Mouse (Mus musculus) MEL (cell line): Measurements from ENCODE around the gene Tssk6. TPM values are rescaled to one million over a fixed set of nuclear protein-coding genes. Genes with fewer than 3 reads are reported as not detected.
A peak's percentile ranks its signal among the peaks of the same experiment; 100 is the strongest.
"Not testable (repeated sequence)": the region's sequence is repeated elsewhere in the genome, so short reads cannot be mapped to it uniquely, and the experiment has no call there.

Experiments used
- DNase-seq: peaks from one replicate; pipeline ENCODE4 v3.0.0; 2011; ENCODE audit warnings: low read depth, low spot score
- H3K27ac ChIP-seq: 2 replicates; pipeline ENCODE4 v1.5.1; 2012; ENCODE audit warnings: low read depth, mild to moderate bottlenecking, control low read depth, low read length, moderate library complexity; ENCODE audit not compliant: control insufficient read depth
- H3K27me3 ChIP-seq, 2 experiments: fragments of 150-350 bp in 1 of 2; sonication (generic) in 1 of 2; 2 replicates each; pipeline ENCODE4 v1.6.1; 2012; ENCODE audit warnings: low read length in 2 of 2, mild to moderate bottlenecking in 2 of 2, improper control_type of control experiment in 1 of 2, moderate library complexity in 1 of 2; ENCODE audit not compliant: insufficient read depth in 2 of 2, control insufficient read depth in 1 of 2
- H3K36me3 ChIP-seq, 2 experiments: 2 replicates each; pipeline ENCODE4 v1.6.1; 2012 to 2014; ENCODE audit warnings: low read length in 2 of 2, improper control_type of control experiment in 1 of 2, inconsistent platforms in 1 of 2, mild to moderate bottlenecking in 1 of 2; ENCODE audit not compliant: insufficient read depth in 2 of 2, control insufficient read depth in 1 of 2
- H3K4me1 ChIP-seq, 2 experiments: fragments of 150-350 bp in 1 of 2; sonication (generic) in 1 of 2; 2 replicates each; pipeline ENCODE4 v1.6.1; 2012; ENCODE audit warnings: low read length in 2 of 2, improper control_type of control experiment in 1 of 2, mild to moderate bottlenecking in 1 of 2; ENCODE audit not compliant: insufficient read depth in 2 of 2, control insufficient read depth in 1 of 2
- H3K4me3 ChIP-seq, 2 experiments: fragments of 150-350 bp in 1 of 2; sonication (generic) in 1 of 2; 2 replicates each; pipeline ENCODE4 v1.5.1; 2012; ENCODE audit warnings: low read depth in 2 of 2, low read length in 2 of 2, mild to moderate bottlenecking in 2 of 2, moderate library complexity in 2 of 2, control low read depth in 1 of 2, improper control_type of control experiment in 1 of 2; ENCODE audit not compliant: control insufficient read depth in 1 of 2, insufficient read depth in 1 of 2
- H3K79me2 ChIP-seq: 2 replicates; pipeline ENCODE4 v1.6.1; 2012; ENCODE audit warnings: mild to moderate bottlenecking, low read length, moderate library complexity; ENCODE audit not compliant: control insufficient read depth, poor library complexity, insufficient read depth
- H3K9ac ChIP-seq: 2 replicates; pipeline ENCODE4 v1.6.1; 2012; ENCODE audit warnings: low read depth, mild to moderate bottlenecking, control low read depth, low read length, moderate library complexity; ENCODE audit not compliant: control insufficient read depth, poor library complexity, severe bottlenecking
- H3K9me3 ChIP-seq: fragments of 150-350 bp; sonication (generic); replicated peaks from 2 replicates; pipeline ENCODE4 v1.6.1; 2012; ENCODE audit warnings: mild to moderate bottlenecking, low read length, improper control_type of control experiment, moderate library complexity; ENCODE audit not compliant: insufficient read depth
- BHLHE40 ChIP-seq: IDR thresholded peaks from 2 replicates; pipeline ENCODE4 v1.6.1; 2012; ENCODE audit warnings: low read depth, mild to moderate bottlenecking, inconsistent platforms, low read length, improper control_type of control experiment, borderline replicate concordance
- JUND ChIP-seq: IDR thresholded peaks from 2 replicates; pipeline ENCODE4 v1.6.1; 2011; ENCODE audit warnings: low read depth, mild to moderate bottlenecking, improper control_type of control experiment, low read length
- MAZ ChIP-seq: IDR thresholded peaks from 2 replicates; pipeline ENCODE4 v1.6.1; 2012; ENCODE audit warnings: low read depth, mild to moderate bottlenecking, inconsistent platforms, low read length, improper control_type of control experiment
- POLR2AphosphoS5 ChIP-seq: IDR thresholded peaks from 2 replicates; pipeline ENCODE4 v1.6.1; 2012; ENCODE audit warnings: low read depth, borderline replicate concordance, mild to moderate bottlenecking, inconsistent platforms, low read length, moderate library complexity, mixed read lengths
- SMC3 ChIP-seq: IDR thresholded peaks from 2 replicates; pipeline ENCODE4 v1.6.1; 2011; ENCODE audit warnings: low read depth, low read length, improper control_type of control experiment
- ZNF384 ChIP-seq: IDR thresholded peaks from 2 replicates; pipeline ENCODE4 v1.6.1; 2012; ENCODE audit warnings: low read depth, mild to moderate bottlenecking, inconsistent platforms, low read length, improper control_type of control experiment
- polyA plus RNA-seq, 2 experiments: library from polyadenylated mRNA; stranded (reverse) in 1 of 2; unstranded in 1 of 2; fragments of >175 nt in 1 of 2; fragments of >200 nt in 1 of 2; gene quantifications; 2 replicates each; pipeline versions ENCODE4 v1.2.1 to v1.2.4; 2012; ENCODE audit warnings: low replicate concordance in 2 of 2, low read depth in 1 of 2; ENCODE audit not compliant: insufficient read length in 2 of 2, insufficient read depth in 1 of 2, missing spikeins in 1 of 2
- total RNA-seq: library from RNA; depleted of rRNA; stranded (reverse); fragments of 300-350 nt; gene quantifications from 2 replicates; pipeline ENCODE4 v1.2.3, GENCODE M21; 2012; rRNA removed

Gene Tssk6
- total and polyA plus RNA-seq, 3 experiments: 3.4 to 3.8 TPM; not detected in 1

- H3K27ac ChIP-seq, H3K9ac ChIP-seq, H3K4me3 ChIP-seq, H3K27me3 ChIP-seq, H3K9me3 ChIP-seq, H3K4me1 ChIP-seq, DNase-seq: not testable (repeated sequence)
- Histone ChIP-seq H3K36me3 (peaks cover 13 to 19% of the 10 kb centered on the region in 2 experiments), H3K79me2 (peaks cover 42% of the 10 kb centered on the region)
- peak; percentile 52; the same call in 1 of the 2 replicates for TF ChIP-seq ZNF384
Observed at GRCm38 (mm10) chr8:69942495-69942894, 40.5 kb downstream of the Tssk6 start.

- TF ChIP-seq JUND (no peak), MAZ (no peak), BHLHE40 (no peak), SMC3 (no peak), POLR2AphosphoS5 (no peak)
- TF ChIP-seq, all 39 proteins: peak for 0
- H3K27ac ChIP-seq: no peak overlapping the region
- DNase-seq: no peak
- H3K9ac ChIP-seq: no peak overlapping the region
- H3K36me3 ChIP-seq: peaks cover 2 to 21% of the 10 kb centered on the region in 2 experiments
- H3K9me3 ChIP-seq: no peaks in the 10 kb centered on the region
- H3K27me3 ChIP-seq: no peaks in the 10 kb centered on the region
- H3K4me1 ChIP-seq: peaks cover 0 to 3% of the 10 kb centered on the region in 2 experiments; a peak in 2 of 4 replicates
- H3K79me2 ChIP-seq: peaks cover 52% of the 10 kb centered on the region
- no peak overlapping the region for H3K4me3 ChIP-seq
Observed at GRCm38 (mm10) chr8:69950300-69950699, 48.3 kb downstream of the Tssk6 start.

Other genes with a start within 250 kb of the Tssk6 start
- 0.58 and 0.78 TPM in 2 replicates for gene Zfp964, start 247.7 kb upstream of the Tssk6 start, total RNA-seq
- gene Zfp964, start 247.7 kb upstream of the Tssk6 start, polyA plus RNA-seq: under 1 TPM in 1 of 2 experiments, not detected in 1; 0.52 TPM
- 15.7 and 17.9 TPM in 2 replicates for gene Zfp869, start 191.5 kb upstream of the Tssk6 start, total RNA-seq
- 10 to 100 TPM in 1 of 2 experiments, not detected in 1; 13.0 TPM for gene Zfp869, start 191.5 kb upstream of the Tssk6 start, polyA plus RNA-seq
- gene Zfp963, start 152.2 kb upstream of the Tssk6 start, total RNA-seq: 0.46 and 0.65 TPM in 2 replicates
- gene Zfp963, start 152.2 kb upstream of the Tssk6 start, polyA plus RNA-seq: under 1 TPM in 1 of 2 experiments, not detected in 1; 0.95 TPM
- gene Gm20422, start 127.3 kb upstream of the Tssk6 start, total RNA-seq: 0.46 TPM in 1 of 2 replicates, not detected in the other
- not detected for gene Gm20422, start 127.3 kb upstream of the Tssk6 start, polyA plus RNA-seq
- gene Atp13a1, start 111.0 kb upstream of the Tssk6 start, total RNA-seq: 50.9 and 52.4 TPM in 2 replicates
- gene Atp13a1, start 111.0 kb upstream of the Tssk6 start, polyA plus RNA-seq: 10 to 100 TPM in 1 of 2 experiments, not detected in 1; 83.7 TPM
- gene Zfp866, start 111.0 kb upstream of the Tssk6 start, total RNA-seq: 10.5 and 12.3 TPM in 2 replicates
- 10 to 100 TPM in 1 of 2 experiments, not detected in 1; 11.7 TPM for gene Zfp866, start 111.0 kb upstream of the Tssk6 start, polyA plus RNA-seq
- 21.8 and 26.0 TPM in 2 replicates for gene Gmip, start 93.5 kb upstream of the Tssk6 start, total RNA-seq
- 10 to 100 TPM in 1 of 2 experiments, not detected in 1; 52.4 TPM for gene Gmip, start 93.5 kb upstream of the Tssk6 start, polyA plus RNA-seq
- 0.77 and 0.85 TPM in 2 replicates for gene Lpar2, start 79.8 kb upstream of the Tssk6 start, total RNA-seq
- gene Lpar2, start 79.8 kb upstream of the Tssk6 start, polyA plus RNA-seq: 1 to 10 TPM in 1 of 2 experiments, not detected in 1; 2.8 TPM
- gene Pbx4, start 69.7 kb upstream of the Tssk6 start, total RNA-seq: 7.2 and 9.3 TPM in 2 replicates
- 10 to 100 TPM in 1 of 2 experiments, not detected in 1; 15.6 TPM for gene Pbx4, start 69.7 kb upstream of the Tssk6 start, polyA plus RNA-seq
- gene Cilp2, start 14.5 kb upstream of the Tssk6 start, total RNA-seq: 0.04 TPM in 1 of 2 replicates, not detected in the other
- gene Cilp2, start 14.5 kb upstream of the Tssk6 start, polyA plus RNA-seq: under 1 TPM in 1 of 2 experiments, not detected in 1; 0.03 TPM
- 114 and 122 TPM in 2 replicates for gene Ndufa13, start 374 bp downstream of the Tssk6 start, total RNA-seq
- gene Ndufa13, start 374 bp downstream of the Tssk6 start, polyA plus RNA-seq: 10 to 100 TPM in 1 of 2 experiments, not detected in 1; 97.7 TPM
- 1.2 and 8.2 TPM in 2 replicates for gene Yjefn3, start 528 bp downstream of the Tssk6 start, total RNA-seq
- 1 to 10 TPM in 1 of 2 experiments, not detected in 1; 5.3 TPM for gene Yjefn3, start 528 bp downstream of the Tssk6 start, polyA plus RNA-seq
- 101 and 111 TPM in 2 replicates for gene Gatad2a, start 94.2 kb downstream of the Tssk6 start, total RNA-seq
- 100 to 1,000 TPM in 1 of 2 experiments, 10 to 100 TPM in 1; 38.0 to 129 TPM for gene Gatad2a, start 94.2 kb downstream of the Tssk6 start, polyA plus RNA-seq
- gene Mau2, start 140.6 kb downstream of the Tssk6 start, total RNA-seq: 39.0 and 39.2 TPM in 2 replicates
- gene Mau2, start 140.6 kb downstream of the Tssk6 start, polyA plus RNA-seq: 10 to 100 TPM in 1 of 2 experiments, not detected in 1; 43.4 TPM
- 27.1 and 29.9 TPM in 2 replicates for gene Sugp1, start 140.6 kb downstream of the Tssk6 start, total RNA-seq
- 10 to 100 TPM in 1 of 2 experiments, not detected in 1; 45.5 TPM for gene Sugp1, start 140.6 kb downstream of the Tssk6 start, polyA plus RNA-seq
- 0.78 and 1.0 TPM in 2 replicates for gene Tm6sf2, start 170.7 kb downstream of the Tssk6 start, total RNA-seq
- gene Tm6sf2, start 170.7 kb downstream of the Tssk6 start, polyA plus RNA-seq: 1 to 10 TPM in 1 of 2 experiments, not detected in 1; 1.2 TPM
- gene Hapln4, start 181.3 kb downstream of the Tssk6 start, total RNA-seq: not detected in 2 replicates
- gene Hapln4, start 181.3 kb downstream of the Tssk6 start, polyA plus RNA-seq: under 1 TPM in 1 of 2 experiments, not detected in 1; 0.03 TPM
- not detected in 2 replicates for gene Ncan, start 218.7 kb downstream of the Tssk6 start, total RNA-seq
- not detected for gene Ncan, start 218.7 kb downstream of the Tssk6 start, polyA plus RNA-seq
- gene Nr2c2ap, start 229.1 kb downstream of the Tssk6 start, total RNA-seq: 20.8 and 24.6 TPM in 2 replicates
- gene Nr2c2ap, start 229.1 kb downstream of the Tssk6 start, polyA plus RNA-seq: 10 to 100 TPM in 1 of 2 experiments, not detected in 1; 55.7 TPM
- gene Rfxank, start 237.0 kb downstream of the Tssk6 start, total RNA-seq: 5.0 and 5.5 TPM in 2 replicates
- gene Rfxank, start 237.0 kb downstream of the Tssk6 start, polyA plus RNA-seq: 1 to 10 TPM in 1 of 2 experiments, not detected in 1; 7.2 TPM
- gene Borcs8, start 237.3 kb downstream of the Tssk6 start, total RNA-seq: 49.5 and 62.8 TPM in 2 replicates
- gene Borcs8, start 237.3 kb downstream of the Tssk6 start, polyA plus RNA-seq: 10 to 100 TPM in 1 of 2 experiments, not detected in 1; 73.0 TPM
- gene Mef2b, start 237.5 kb downstream of the Tssk6 start, total RNA-seq: 2.0 and 2.5 TPM in 2 replicates
- gene Mef2b, start 237.5 kb downstream of the Tssk6 start, polyA plus RNA-seq: 1 to 10 TPM in 1 of 2 experiments, not detected in 1; 6.5 TPM